Mouse (Mus musculus) lung, adult 2 months (tissue): ENCODE measurements around the gene Slc5a4b. TPM values are rescaled to one million over a fixed set of nuclear protein-coding genes. Genes with fewer than 3 reads are reported as not detected.

ENCODE experiments used
- DNase-seq: peaks from one replicate; pipeline ENCODE4 v3.0.0; 2022
- H3K4me1 ChIP-seq: fragments of 200-500 bp; 2 replicates; pipeline ENCODE4 v1.6.1; 2011; ENCODE audit warnings: low read length; ENCODE audit not compliant: control insufficient read depth, insufficient read depth
- H3K4me3 ChIP-seq: fragments of 200-500 bp; replicated peaks from 2 replicates; pipeline ENCODE3; 2011; ENCODE audit warnings: low read depth, mild to moderate bottlenecking, control low read depth, low read length; ENCODE audit errors: extremely low read depth
- CTCF ChIP-seq: fragments of 200-500 bp; IDR thresholded peaks from 2 replicates; pipeline ENCODE4 v1.5.1; 2011; ENCODE audit warnings: mild to moderate bottlenecking, low read length, control low read depth; ENCODE audit not compliant: insufficient read depth
- POLR2A ChIP-seq: fragments of 200-500 bp; IDR thresholded peaks from 2 replicates; pipeline ENCODE4 v1.6.1; 2011; ENCODE audit warnings: low read depth, mild to moderate bottlenecking, control low read depth, low read length, borderline replicate concordance; ENCODE audit errors: extremely low read depth
- WGBS: fragments of 180-500 bp; shearing (Covaris S2); methylation state at CpG from one replicate; pipeline ENCODE4 v1.1.7; 2018; 5-methylcytosine and 5-hydroxymethylcytosine counted together
- polyA plus RNA-seq: library from polyadenylated mRNA; depleted of rRNA; stranded (reverse); fragments of >200 nt; gene quantifications from 2 replicates; pipeline ENCODE4 v1.2.3, GENCODE M21; 2012; rRNA removed

Gene Slc5a4b
- polyA plus RNA-seq, 1 experiment = not detected

DNA sequence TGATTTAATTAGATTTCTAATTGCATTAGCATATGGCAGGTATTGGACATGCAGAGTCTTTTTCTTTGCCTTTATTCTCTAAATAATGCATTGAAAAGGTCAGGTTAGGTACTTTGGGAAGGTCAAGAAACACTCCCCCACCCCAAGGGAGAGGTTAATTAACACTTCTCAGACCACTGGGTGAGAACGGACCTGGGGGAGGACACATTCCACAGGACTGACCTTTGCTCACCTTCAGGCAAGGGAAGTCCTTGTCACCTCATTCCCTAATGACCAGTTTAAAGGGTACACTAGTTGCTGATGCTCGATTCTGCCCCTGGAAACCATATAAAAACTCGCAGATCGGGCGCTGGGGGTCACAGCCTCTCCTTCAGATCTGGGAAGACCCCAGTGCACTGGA is 81.5 kb downstream of the Slc5a4b start:
- H3K4me3 ChIP-seq = no peak overlapping the region
- WGBS = 79% methylated on average over 5 of the region's 5 CpGs
- peaks cover 5% of the 10 kb centered on the region for H3K4me1 ChIP-seq
- no peak for DNase-seq
- TF ChIP-seq POLR2A (no peak), CTCF (no peak)

DNA sequence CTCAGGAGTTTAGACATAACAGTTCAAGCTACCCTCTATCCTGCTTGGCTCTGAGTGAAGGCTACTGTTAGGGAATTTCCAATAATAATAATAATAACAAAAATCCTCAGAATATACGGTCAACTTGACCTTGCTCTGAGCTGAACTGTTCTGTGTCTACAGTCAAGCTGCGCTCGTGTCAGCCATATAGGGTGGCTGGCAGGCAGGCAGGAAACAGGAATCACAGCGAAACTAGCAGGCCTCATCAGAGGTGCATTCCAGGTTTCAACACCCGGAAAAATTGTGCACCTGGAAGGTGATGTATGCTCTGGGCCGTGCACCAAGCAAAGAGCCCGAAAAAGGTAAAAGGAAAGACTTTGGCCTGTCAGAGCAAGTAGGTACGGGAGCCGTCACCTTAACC is 82.4 kb downstream of the Slc5a4b start:
- 63% methylated on average over 9 of the region's 9 CpGs for WGBS
- no peak for DNase-seq

DNA sequence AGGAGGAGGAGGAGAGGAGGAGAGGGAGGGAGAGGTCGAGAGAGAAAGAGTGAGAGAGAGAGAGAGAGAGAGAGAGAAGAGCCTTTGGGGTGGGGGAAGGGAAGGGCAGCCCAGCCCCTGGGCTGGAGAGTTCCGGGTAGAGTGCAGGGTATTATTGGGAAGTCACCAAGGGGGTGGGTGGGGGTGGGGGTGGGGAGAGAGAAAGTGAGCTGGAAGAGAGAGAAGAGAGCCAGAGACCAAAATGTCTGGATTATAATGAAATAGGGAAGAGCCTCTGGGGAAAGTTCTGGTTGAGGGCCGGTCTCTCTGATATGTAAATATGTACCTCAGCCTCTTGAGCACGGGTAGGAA is 82.8 kb downstream of the Slc5a4b start:
- H3K4me3 ChIP-seq = no peak overlapping the region
- DNase-seq = no peak
- no peaks in the 10 kb centered on the region for H3K4me1 ChIP-seq
- WGBS = 22% methylated on average over 4 of the region's 4 CpGs
- TF ChIP-seq POLR2A (no peak), CTCF (no peak)

More for the DNA sequence above, 82.4 kb downstream of the Slc5a4b start:
- no peak for TF ChIP-seq CTCF
- H3K4me3 ChIP-seq = no peak overlapping the region
- H3K4me1 ChIP-seq = peaks cover 2% of the 10 kb centered on the region

DNA sequence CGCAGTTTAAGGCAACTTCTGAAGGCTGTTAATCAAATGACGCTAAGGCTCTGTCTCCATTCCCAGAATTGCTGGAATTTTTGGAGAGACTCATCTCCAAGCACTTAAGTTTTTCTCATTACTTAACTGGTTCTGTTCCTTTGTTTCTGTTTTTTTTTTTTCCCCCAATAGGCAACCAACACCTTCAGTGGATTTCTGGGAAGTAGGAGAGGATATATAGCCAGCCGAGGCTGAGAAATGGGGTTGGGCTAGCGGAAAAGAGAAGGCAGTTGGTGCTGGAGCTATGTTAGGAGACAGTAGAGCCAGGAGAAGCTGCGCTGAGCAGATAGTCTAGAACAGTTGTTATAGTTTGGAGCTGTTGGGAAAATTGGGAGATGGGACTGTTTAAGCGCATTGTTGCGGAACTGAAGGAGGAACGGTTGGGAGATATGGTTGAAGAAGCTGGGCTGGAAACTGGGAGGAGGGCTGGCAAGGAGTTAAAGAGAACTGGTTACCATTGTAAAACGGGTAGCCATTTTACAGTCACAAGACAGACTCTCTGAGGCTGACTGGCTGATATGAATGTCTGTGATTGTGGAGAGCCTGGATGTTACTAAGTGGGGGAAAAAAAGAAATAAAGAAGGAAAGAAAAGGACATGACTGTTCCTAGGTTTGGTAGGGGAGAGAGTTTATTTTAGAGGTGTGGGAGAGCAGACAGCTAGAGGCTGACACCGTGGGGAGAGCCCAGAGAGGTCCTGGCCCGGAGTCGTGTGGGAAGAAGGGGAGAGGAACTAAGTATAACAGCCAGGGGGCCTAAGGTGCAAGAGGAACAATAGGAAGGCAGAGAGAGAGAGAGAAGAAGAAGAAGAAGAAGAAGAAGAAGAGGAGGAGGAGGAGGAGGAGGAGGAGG is 83.4 kb downstream of the Slc5a4b start:
- no peak for DNase-seq
- Histone ChIP-seq H3K4me1 (no peaks in the 10 kb centered on the region), H3K4me3 (no peak overlapping the region)
- WGBS = 52% methylated on average over 12 of the region's 12 CpGs
- TF ChIP-seq POLR2A (no peak), CTCF (no peak)

DNA sequence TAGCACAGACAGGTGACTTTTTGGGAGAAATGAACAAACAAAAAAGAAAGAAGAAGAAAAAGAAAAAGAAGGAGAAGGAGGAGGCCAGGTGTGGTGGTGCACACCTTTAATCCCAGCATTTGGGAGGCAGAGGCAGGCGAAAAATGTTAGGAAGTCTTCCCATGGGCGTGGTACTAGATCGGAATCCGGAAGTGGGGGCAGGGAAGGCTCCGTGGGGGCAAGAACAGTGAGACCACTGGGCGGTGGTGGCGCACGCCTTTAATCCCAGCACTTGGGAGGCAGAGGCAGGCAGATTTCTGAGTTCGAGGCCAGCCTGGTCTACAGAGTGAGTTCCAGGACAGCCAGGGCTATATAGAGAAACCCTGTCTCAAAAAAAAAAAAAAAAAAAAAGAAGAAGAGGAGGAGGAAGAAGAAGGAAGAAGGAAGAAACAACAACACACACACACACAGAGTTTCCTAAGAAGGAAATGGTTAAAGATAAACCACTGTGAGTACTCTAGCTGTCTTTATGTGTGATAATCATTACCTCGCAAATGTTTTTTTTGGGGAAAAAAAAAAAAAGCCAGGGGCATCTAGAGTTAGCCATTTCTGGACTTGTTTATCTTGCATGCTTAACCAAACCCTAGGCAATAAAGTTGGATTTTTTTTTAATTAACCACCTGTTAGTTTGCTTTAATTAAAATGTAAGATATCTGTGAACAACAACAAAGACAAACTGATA is 85.1 kb downstream of the Slc5a4b start:
- Histone ChIP-seq H3K4me3 (no peak overlapping the region), H3K4me1 (no peaks in the 10 kb centered on the region)
- no peak for DNase-seq
- no peak for TF ChIP-seq POLR2A
- TF ChIP-seq CTCF = no peak
- WGBS = 92% methylated on average over 10 of the region's 10 CpGs

DNA sequence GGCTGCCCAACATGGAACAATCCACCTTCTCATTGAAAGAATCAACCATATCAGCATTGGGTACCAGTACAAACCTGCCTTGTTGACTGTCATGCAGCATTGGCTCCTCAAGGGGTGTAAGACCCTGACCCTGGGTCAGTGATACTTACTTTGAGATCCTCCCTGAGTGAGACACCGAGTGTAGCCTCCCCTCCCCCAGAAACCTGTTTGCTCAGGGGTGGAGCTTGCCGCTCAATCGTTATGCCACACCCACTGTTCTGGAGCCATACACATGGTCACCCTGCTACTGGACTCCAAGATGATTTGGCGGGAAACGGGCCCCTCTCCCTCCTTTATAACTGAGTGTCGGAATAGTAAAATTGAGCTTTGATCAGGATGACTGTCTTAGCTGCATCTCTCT is 86.8 kb downstream of the Slc5a4b start:
- H3K4me3 ChIP-seq = no peak overlapping the region
- no peak for TF ChIP-seq CTCF
- no peak for TF ChIP-seq POLR2A
- no peaks in the 10 kb centered on the region for H3K4me1 ChIP-seq
- 91% methylated on average over 6 of the region's 6 CpGs for WGBS
- DNase-seq = no peak

DNA sequence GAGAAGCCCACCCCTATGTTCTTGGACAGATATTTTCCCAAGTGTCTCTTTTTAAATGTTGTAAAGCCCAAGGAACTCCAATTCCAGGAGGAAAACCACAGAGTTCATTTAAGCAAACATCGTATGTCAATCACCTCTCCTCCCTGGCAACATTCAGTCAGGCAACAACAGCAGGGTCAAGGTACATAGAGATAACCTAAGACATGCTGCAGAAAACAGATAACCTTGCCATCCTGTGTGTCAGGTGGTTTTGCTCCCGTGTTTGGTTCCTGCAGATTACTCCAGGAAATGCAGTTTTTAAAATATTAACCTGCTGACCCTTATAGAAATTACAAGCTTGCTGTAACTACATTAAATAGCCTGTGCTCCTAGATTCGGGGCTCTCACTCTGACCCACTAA is 89.0 kb downstream of the Slc5a4b start:
- no peaks in the 10 kb centered on the region for H3K4me1 ChIP-seq
- TF ChIP-seq POLR2A (no peak), CTCF (no peak)
- WGBS = 41% methylated on average over 3 of the region's 3 CpGs

DNA sequence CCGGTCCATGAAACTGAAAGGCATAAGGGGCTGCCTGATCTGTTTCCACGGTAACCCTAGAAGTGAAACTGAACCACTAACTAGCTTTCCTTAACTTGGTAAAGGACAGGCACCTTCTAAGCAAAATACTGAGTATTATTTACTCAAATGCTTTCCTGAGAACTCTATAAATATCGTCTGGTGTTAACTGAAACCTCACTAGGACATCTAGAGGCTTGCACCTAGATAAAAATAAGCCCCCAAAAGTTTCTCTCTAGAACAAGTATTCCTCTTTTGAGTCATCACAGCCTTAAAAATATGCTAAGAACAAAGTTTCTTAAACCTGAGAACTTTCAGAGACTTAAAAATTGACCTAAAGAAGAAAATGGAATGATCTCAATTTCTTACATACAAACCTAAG is 93.9 kb downstream of the Slc5a4b start:
- TF ChIP-seq CTCF (no peak), POLR2A (no peak)
- DNase-seq = no peak
- WGBS = 84% methylated on average over 3 of the region's 3 CpGs

More for the DNA sequence above, 89.0 kb downstream of the Slc5a4b start:
- H3K4me3 ChIP-seq = no peak overlapping the region
- no peak for DNase-seq

DNA sequence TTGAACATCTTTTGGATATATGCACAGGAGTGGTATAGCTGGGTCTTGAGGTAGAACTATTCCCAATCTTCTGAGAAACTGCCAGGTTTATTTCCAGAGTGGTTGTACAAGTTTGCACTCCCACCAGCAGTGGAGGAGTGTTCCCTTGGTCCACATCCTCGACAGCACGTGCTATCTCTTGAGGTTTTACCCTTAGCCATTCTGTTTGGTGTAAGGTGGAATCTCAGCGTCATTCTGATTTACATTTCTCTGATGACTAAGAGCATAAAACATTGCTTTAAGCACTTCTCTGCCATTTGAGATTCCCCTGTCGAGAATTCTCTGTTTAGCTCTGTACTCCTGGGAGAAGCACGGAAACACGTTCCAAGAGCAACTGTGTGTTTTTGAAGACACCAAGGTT is 97.8 kb downstream of the Slc5a4b start:
- WGBS = 72% methylated on average over 6 of the region's 6 CpGs
- DNase-seq = no peak
- TF ChIP-seq POLR2A = no peak
- TF ChIP-seq CTCF = no peak
- H3K4me1 ChIP-seq = no peaks in the 10 kb centered on the region
- H3K4me3 ChIP-seq = no peak overlapping the region

More for the DNA sequence above, 93.9 kb downstream of the Slc5a4b start:
- H3K4me1 ChIP-seq = no peaks in the 10 kb centered on the region
- no peak overlapping the region for H3K4me3 ChIP-seq

DNA sequence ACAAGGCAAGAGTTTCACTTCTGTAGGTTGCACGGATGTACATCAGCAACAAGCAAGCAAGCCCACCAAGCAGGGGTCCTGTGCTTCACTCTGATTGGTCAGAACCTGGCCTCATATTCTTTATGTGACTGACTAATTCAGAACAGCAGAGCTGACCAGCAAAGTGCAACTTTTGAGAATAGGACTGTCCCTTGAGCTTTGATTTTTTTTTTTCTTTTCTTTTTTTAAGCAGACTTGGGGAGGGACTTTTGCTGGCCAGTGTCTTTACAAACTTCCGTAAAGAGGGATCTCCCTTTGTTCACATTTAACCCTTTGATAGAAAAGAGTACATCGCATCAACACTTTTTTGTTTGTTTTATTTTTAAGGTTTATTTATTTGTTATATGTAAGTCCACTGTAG is 100.9 kb downstream of the Slc5a4b start:
- TF ChIP-seq POLR2A = no peak
- no peak for TF ChIP-seq CTCF
- DNase-seq = no peak
- Histone ChIP-seq H3K4me3 (no peak overlapping the region), H3K4me1 (no peaks in the 10 kb centered on the region)
- WGBS = 68% methylated on average over 3 of the region's 3 CpGs

Other genes with a start within 250 kb of the Slc5a4b start
- 5.1 and 12.1 TPM in 2 replicates for gene Derl3, start 217.5 kb downstream of the Slc5a4b start, polyA plus RNA-seq
- 41.2 and 53.1 TPM in 2 replicates for gene Smarcb1, start 189.3 kb downstream of the Slc5a4b start, polyA plus RNA-seq
- gene Chchd10, start 177.8 kb downstream of the Slc5a4b start, polyA plus RNA-seq = 415 and 628 TPM in 2 replicates
- 83.9 and 89.2 TPM in 2 replicates for gene Mmp11, start 174.5 kb downstream of the Slc5a4b start, polyA plus RNA-seq
- 12.6 and 15.8 TPM in 2 replicates for gene Gm867, start 170.3 kb downstream of the Slc5a4b start, polyA plus RNA-seq
- 57.1 and 72.3 TPM in 2 replicates for gene Vpreb3, start 167.9 kb downstream of the Slc5a4b start, polyA plus RNA-seq
- 0.03 and 0.09 TPM in 2 replicates for gene Gm5134, start 156.4 kb downstream of the Slc5a4b start, polyA plus RNA-seq
- gene Zfp280b, start 78.3 kb downstream of the Slc5a4b start, polyA plus RNA-seq = 5.3 and 6.9 TPM in 2 replicates
- gene Slc5a4a, start 36.5 kb upstream of the Slc5a4b start, polyA plus RNA-seq = not detected in 2 replicates
- gene Prmt2, start 126.9 kb upstream of the Slc5a4b start, polyA plus RNA-seq = 81.3 and 101 TPM in 2 replicates
- gene S100b, start 142.9 kb upstream of the Slc5a4b start, polyA plus RNA-seq = 1.4 and 3.1 TPM in 2 replicates
- 20.3 and 25.3 TPM in 2 replicates for gene Dip2a, start 234.3 kb upstream of the Slc5a4b start, polyA plus RNA-seq